Mouse (Mus musculus) hindbrain, embryonic 10.5 days (tissue): Measurements from ENCODE around the gene Tas2r107. TPM values are rescaled to one million over a fixed set of nuclear protein-coding genes. Genes with fewer than 3 reads are reported as not detected.
"Not testable (repeated sequence)": the region's sequence is repeated elsewhere in the genome, so short reads cannot be mapped to it uniquely, and the experiment has no call there.

Source experiments
- DNase-seq: peaks from one replicate; pipeline ENCODE4 v3.0.0-alpha.2; 2017; ENCODE audit warnings: low spot score
- H3K27ac ChIP-seq: fragments of 300-500 bp; sonication (generic); 2 replicates; pipeline ENCODE4 v1.5.1; 2016; ENCODE audit warnings: mild to moderate bottlenecking, moderate library complexity
- H3K27me3 ChIP-seq: fragments of 300-500 bp; sonication (generic); 2 replicates; pipeline ENCODE4 v1.6.1; 2016; ENCODE audit warnings: mild to moderate bottlenecking; ENCODE audit not compliant: poor library complexity, insufficient read depth, severe bottlenecking
- H3K36me3 ChIP-seq: fragments of 300-500 bp; sonication (generic); 2 replicates; pipeline ENCODE4 v1.6.1; 2016; ENCODE audit warnings: mild to moderate bottlenecking, moderate library complexity
- H3K4me1 ChIP-seq: fragments of 300-500 bp; sonication (generic); replicated peaks from 2 replicates; pipeline ENCODE4 v1.6.1; 2016; ENCODE audit warnings: mild to moderate bottlenecking
- H3K4me3 ChIP-seq: fragments of 300-500 bp; sonication (generic); 2 replicates; pipeline ENCODE4 v1.5.1; 2016; ENCODE audit warnings: mild to moderate bottlenecking, moderate library complexity
- H3K9me3 ChIP-seq: fragments of 300-500 bp; sonication (generic); 2 replicates; pipeline ENCODE4 v1.6.1; 2016; ENCODE audit warnings: mild to moderate bottlenecking, moderate library complexity
- WGBS: fragments of 180-500 bp; shearing (Covaris S2); methylation state at CpG from one replicate; pipeline ENCODE4 v1.1.7; 2016; 5-methylcytosine and 5-hydroxymethylcytosine counted together
- polyA plus RNA-seq: library from polyadenylated mRNA; unstranded; fragments of >200 nt; fragmentation: Nextera tagmentation; extraction: Ambion mirVana; gene quantifications from 2 replicates; pipeline ENCODE4 v1.2.1, GENCODE M21; 2016

The Tas2r107 gene
- not detected in 2 replicates for polyA plus RNA-seq

DNA sequence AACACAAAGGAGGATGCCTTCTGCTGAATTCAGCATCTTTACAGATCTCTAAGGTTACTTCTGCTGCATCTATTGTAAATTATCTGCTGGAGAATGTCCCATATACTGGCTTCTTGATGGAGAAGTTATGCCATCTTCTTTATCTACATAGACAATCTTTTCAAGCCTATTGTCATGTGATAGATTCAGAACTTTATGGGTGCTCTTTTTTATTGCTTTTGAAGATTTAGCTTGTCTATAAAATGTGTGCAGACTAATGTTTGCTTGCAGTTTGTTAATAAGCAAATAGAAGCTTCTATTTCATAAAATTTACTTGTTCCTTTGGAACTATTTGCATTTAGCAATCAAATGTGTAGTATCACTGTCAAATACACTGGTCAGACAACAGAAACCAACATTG lies at the start of gene Tas2r107:
TSS of gene Tas2r107 (minus strand) at position 101 of the 400 bp plus-strand sequence.
- DNase-seq: no peak
- H3K9me3 ChIP-seq: peaks cover 11% of the 10 kb centered on the region; the same call in 1 of the 2 replicates
- H3K27me3 ChIP-seq: no peaks in the 10 kb centered on the region
- no peaks in the 10 kb centered on the region for H3K36me3 ChIP-seq
- no peak within 1 kb of the TSS for H3K27ac ChIP-seq
- no peak within 1 kb of the TSS for H3K4me3 ChIP-seq
- no peaks in the 10 kb centered on the region for H3K4me1 ChIP-seq

DNA sequence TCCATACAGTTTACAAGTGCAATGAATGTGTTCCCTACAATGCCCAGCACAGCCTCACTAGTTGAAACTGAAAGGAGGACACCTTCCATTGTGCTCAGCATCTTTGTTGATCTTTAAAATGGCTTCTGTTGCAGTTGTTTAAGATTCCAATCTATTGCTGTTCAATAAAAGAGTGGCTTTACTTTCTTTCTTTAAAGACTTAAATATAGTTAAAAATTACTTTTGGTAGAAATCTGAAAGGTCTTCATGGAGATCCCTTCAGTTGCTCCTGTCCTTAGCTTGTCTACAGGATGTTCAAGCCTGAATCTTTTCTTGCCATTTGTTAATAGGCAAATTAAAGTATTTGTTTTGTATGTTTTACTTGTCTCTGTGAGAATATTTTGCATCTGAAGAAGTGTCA lies 30.0 kb upstream of the Tas2r107 start, which contains the start of gene Tas2r114:
TSS of gene Tas2r114 (minus strand) at position 101 of the 400 bp plus-strand sequence.
- Histone ChIP-seq H3K9me3 (peaks cover 14% of the 10 kb centered on the region; the same call in 1 of the 2 replicates), H3K27me3 (no peaks in the 10 kb centered on the region), H3K27ac (no peak within 1 kb of the TSS), H3K4me3 (no peak within 1 kb of the TSS), H3K36me3 (no peaks in the 10 kb centered on the region), H3K4me1 (no peaks in the 10 kb centered on the region)
- DNase-seq: no peak

DNA sequence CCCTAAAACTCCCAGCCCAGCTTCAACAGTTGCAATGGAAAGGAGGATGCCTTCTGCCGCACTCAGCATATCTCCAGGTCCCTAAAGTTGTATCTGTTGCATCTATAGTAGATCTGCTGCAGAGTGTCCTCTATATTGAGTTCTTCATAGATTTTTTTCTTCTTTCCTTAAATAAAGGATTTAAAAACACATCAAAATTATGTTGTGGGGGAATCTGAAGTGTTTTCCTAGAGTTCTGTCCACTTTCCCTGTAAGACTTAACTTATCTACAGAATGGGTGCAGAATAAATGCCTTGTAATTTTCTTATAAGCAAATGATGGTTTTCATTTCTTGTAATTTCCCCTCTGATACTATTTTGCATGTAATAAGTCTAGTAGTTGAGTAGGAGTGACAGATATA lies 27.4 kb upstream of the Tas2r107 start, which contains the start of gene Tas2r105:
TSS of gene Tas2r105 (minus strand) at position 101 of the 400 bp plus-strand sequence.
- H3K27ac ChIP-seq: no peak within 1 kb of the TSS
- WGBS: 78% methylated on average over 1 of the region's 1 CpGs

DNA sequence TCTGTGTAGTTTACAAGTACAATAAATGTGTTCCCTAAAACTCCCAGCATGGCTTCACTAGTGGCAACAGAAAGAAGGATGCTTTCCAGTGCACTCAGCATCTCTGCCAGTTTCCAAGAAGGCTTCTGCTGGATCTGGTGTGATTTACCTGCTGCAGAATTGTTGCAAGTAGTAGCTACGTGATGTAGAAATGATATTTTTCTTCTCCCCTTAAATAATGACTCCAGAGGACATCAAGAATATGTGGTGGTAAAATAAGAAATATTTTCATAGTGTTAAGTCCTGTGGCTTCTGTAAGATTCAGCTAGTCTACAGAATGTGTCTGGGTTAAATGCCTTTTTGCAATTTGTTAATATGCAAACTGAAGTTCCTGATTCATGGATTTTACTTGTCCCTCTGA lies 25.7 kb upstream of the Tas2r107 start, which contains the start of gene Tas2r104:
TSS of gene Tas2r104 (minus strand) at position 101 of the 400 bp plus-strand sequence.
- WGBS: 88% methylated on average over 1 of the region's 1 CpGs
- H3K27me3 ChIP-seq: no peaks in the 10 kb centered on the region
- H3K4me3 ChIP-seq: no peak within 1 kb of the TSS
- H3K27ac ChIP-seq: no peak within 1 kb of the TSS
- H3K4me1 ChIP-seq: no peaks in the 10 kb centered on the region
- DNase-seq: no peak
- no peaks in the 10 kb centered on the region for H3K9me3 ChIP-seq
- H3K36me3 ChIP-seq: no peaks in the 10 kb centered on the region

More for the DNA sequence above, 27.4 kb upstream of the Tas2r107 start, which contains the start of gene Tas2r105:
- Histone ChIP-seq H3K4me1 (no peaks in the 10 kb centered on the region), H3K36me3 (no peaks in the 10 kb centered on the region), H3K9me3 (0 out of 2 replicates have a peak, but pooled peaks cover 7% of the 10 kb centered on the region), H3K27me3 (no peaks in the 10 kb centered on the region), H3K4me3 (no peak within 1 kb of the TSS)
- no peak for DNase-seq

DNA sequence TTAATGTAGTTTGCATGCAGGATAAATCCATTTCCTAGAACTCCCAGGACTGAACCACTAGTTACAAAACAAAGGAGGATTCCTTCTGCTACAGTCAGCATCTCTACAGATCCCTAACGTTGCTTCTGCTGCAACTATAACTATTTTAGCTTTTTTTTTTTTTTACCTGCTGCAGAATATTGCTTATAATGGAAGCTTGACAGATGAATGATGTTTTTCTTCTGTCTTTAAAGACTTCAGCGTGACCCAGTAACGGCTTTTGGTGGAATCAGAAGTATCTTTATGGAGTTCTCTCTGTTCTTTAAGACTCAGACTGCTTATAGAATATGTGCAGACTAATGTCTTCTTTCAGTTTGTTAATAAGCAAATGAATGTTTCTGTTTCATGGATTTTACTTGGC lies 18.8 kb upstream of the Tas2r107 start, which contains the start of gene Tas2r106:
TSS of gene Tas2r106 (minus strand) at position 101 of the 400 bp plus-strand sequence.
- Histone ChIP-seq H3K4me3 (no peak within 1 kb of the TSS), H3K36me3 (no peaks in the 10 kb centered on the region), H3K27me3 (no peaks in the 10 kb centered on the region), H3K27ac (no peak within 1 kb of the TSS), H3K9me3 (0 out of 2 replicates have a peak, but pooled peaks cover 8% of the 10 kb centered on the region), H3K4me1 (no peaks in the 10 kb centered on the region)
- DNase-seq: no peak
- WGBS: 77% methylated on average over 3 of the region's 3 CpGs

DNA sequence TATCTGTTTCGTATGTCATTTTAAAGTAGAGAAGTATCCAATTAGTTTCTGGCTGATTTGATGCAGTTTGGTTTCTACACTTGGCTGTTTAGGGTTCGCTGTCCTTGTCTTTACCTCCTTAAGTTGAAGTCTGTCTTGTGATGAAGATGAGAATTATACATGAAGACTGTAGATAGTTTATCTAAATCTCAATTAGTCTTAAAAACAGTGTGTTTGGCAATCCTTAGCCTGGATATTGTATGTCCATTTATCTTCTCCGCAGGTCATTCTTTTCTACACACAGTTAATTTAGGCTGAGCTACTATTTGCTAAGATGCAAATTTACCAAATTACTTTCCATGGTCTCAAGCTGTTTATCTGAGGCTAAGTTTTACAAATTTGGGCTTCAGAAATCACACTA lies 29.1 kb downstream of the Tas2r107 start, which contains the start of gene Tas2r130:
TSS of gene Tas2r130 (minus strand) at position 101 of the 400 bp plus-strand sequence.
- Histone ChIP-seq H3K27ac (no peak within 1 kb of the TSS), H3K27me3 (no peaks in the 10 kb centered on the region), H3K9me3 (peaks cover 8% of the 10 kb centered on the region; the same call in 1 of the 2 replicates), H3K4me1 (no peaks in the 10 kb centered on the region), H3K36me3 (no peaks in the 10 kb centered on the region), H3K4me3 (no peak within 1 kb of the TSS)
- WGBS: 81% methylated on average over 3 of the region's 3 CpGs
- DNase-seq: no peak

DNA sequence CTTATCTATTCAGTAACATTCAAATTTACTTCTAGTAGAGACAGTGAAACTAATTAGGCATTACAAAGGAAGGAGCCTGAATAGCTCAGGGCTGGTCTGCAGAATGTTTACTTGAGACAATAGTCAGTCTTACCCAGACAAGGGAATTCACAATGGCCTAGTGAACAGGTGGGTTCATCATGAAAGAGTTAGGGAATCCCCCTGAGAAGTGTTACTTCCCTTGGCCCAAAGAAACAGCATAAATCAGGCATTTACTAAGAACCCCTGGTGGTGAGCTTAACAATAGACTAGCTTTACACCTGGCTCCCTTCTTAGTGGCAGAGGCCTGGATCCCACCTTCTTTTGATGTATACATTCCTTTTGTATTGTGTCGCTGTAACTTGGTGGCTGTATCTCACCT lies 50.0 kb downstream of the Tas2r107 start:
- not testable (repeated sequence) for H3K4me3 ChIP-seq, DNase-seq, H3K36me3 ChIP-seq, H3K27me3 ChIP-seq, H3K27ac ChIP-seq, H3K4me1 ChIP-seq
- 97% methylated on average over 1 of the region's 1 CpGs for WGBS
- H3K9me3 ChIP-seq: peaks cover 11% of the 10 kb centered on the region; the same call in 1 of the 2 replicates

Other genes starting within 250 kb of the Tas2r107 start
- gene 5430401F13Rik, start 173.7 kb downstream of the Tas2r107 start, polyA plus RNA-seq: not detected in 2 replicates
- not detected in 2 replicates for gene Gm6619, start 173.7 kb downstream of the Tas2r107 start, polyA plus RNA-seq
- gene Tas2r130, start 29.2 kb downstream of the Tas2r107 start, polyA plus RNA-seq: not detected in 2 replicates
- gene Tas2r106, start 18.7 kb upstream of the Tas2r107 start, polyA plus RNA-seq: not detected in 2 replicates
- gene Tas2r104, start 25.6 kb upstream of the Tas2r107 start, polyA plus RNA-seq: not detected in 2 replicates
- not detected in 2 replicates for gene Tas2r105, start 27.3 kb upstream of the Tas2r107 start, polyA plus RNA-seq
- gene Tas2r114, start 29.9 kb upstream of the Tas2r107 start, polyA plus RNA-seq: not detected in 2 replicates